Mouse (Mus musculus) pancreas, adult 10 weeks (tissue): ENCODE data around the gene Cxcl12. TPM values are rescaled to one million over a fixed set of nuclear protein-coding genes. Genes with fewer than 3 reads are reported as not detected.

Experiments used
- polyA plus RNA-seq: library from polyadenylated mRNA; stranded (reverse); fragments of 350-450 nt; fragmentation: Illumina TruSeq; extraction: RNeasy Lipid Tissue Mini Kit (QIAGEN cat#74804); gene quantifications from one replicate; pipeline ENCODE4 v1.2.3, GENCODE M21; 2015; ENCODE audit warnings: low read depth, low replicate concordance; ENCODE audit not compliant: insufficient read depth

Gene Cxcl12
- 39.2 TPM for polyA plus RNA-seq

GRCm38 (mm10) chr6:117168321-117169011, at the start of gene Cxcl12:
TSS of gene Cxcl12 (plus strand) at chr6:117168535.

